Mouse (Mus musculus): ENCODE results near the gene Grin3a.

GRCm38 (mm10) chr4:49681812-49682211 lies 163.7 kb downstream of the Grin3a start, which contains the start of gene Ppp3r2:
- TF ChIP-seq CTCF (IDR thresholded peaks at IDR 0.05; ENCODE audit: low read depth, low read length) (no peak), POLR2A (IDR thresholded peaks at IDR 0.05; ENCODE audit: extremely low read depth, insufficient read depth, low read length) (no peak)
